Mouse (Mus musculus): ENCODE results near the gene Fbxo27. TPM values are rescaled to one million over a fixed set of nuclear protein-coding genes. Genes with fewer than 3 reads are reported as not detected.
"Not testable (repeated sequence)": the region's sequence is repeated elsewhere in the genome, so short reads cannot be mapped to it uniquely, and the experiment has no call there.

Gene Fbxo27
- total RNA-seq, 2 experiments from 2014 or later = 24.4 to 27.1 TPM

- DNase-seq (ENCODE audit: low spot score in 2 of 2) = no peak
- Histone ChIP-seq H3K27ac (no peak overlapping the region), H3K4me3 (no peak overlapping the region)
- TF ChIP-seq CTCF (conservative IDR thresholded peaks at IDR 0.05) = no peak
Observed at GRCm38 (mm10) chr7:28676811-28677541, 15.7 kb upstream of the Fbxo27 start.

- Histone ChIP-seq H3K4me3 (no peak overlapping the region), H3K27ac (no peak overlapping the region)
- no peak for TF ChIP-seq CTCF (conservative IDR thresholded peaks at IDR 0.05)
- DNase-seq (ENCODE audit: low spot score in 2 of 2) = no peak
Observed at GRCm38 (mm10) chr7:28677624-28678023, 15.0 kb upstream of the Fbxo27 start.

- Histone ChIP-seq H3K27ac (no peak overlapping the region), H3K4me3 (no peak overlapping the region)
- no peak for TF ChIP-seq CTCF (conservative IDR thresholded peaks at IDR 0.05)
- DNase-seq (ENCODE audit: low spot score in 2 of 2) = no peak
Observed at GRCm38 (mm10) chr7:28691075-28691474, 1.6 kb upstream of the Fbxo27 start.

- peak overlapping the region; percentile 76 for H3K4me3 ChIP-seq
- DNase-seq (ENCODE audit: low spot score in 2 of 2) = peak; percentile 69 to 84
- peak overlapping the region; percentile 89 for H3K27ac ChIP-seq
- no peak; the same call in 1 of the 2 replicates for TF ChIP-seq CTCF (conservative IDR thresholded peaks at IDR 0.05)
Observed at GRCm38 (mm10) chr7:28693321-28693966, 795 bp downstream of the Fbxo27 start.

GRCm38 (mm10) chr7:28694423-28694822 is 1.8 kb downstream of the Fbxo27 start:
- no peak overlapping the region for H3K27ac ChIP-seq
- H3K4me3 ChIP-seq = no peak overlapping the region
- DNase-seq (ENCODE audit: low spot score in 2 of 2) = no peak
- TF ChIP-seq CTCF (conservative IDR thresholded peaks at IDR 0.05) = no peak

GRCm38 (mm10) chr7:28694966-28695511 is 2.4 kb downstream of the Fbxo27 start:
- no peak for TF ChIP-seq CTCF (conservative IDR thresholded peaks at IDR 0.05)
- DNase-seq (ENCODE audit: low spot score in 2 of 2) = no peak
- H3K27ac ChIP-seq = no peak overlapping the region
- no peak overlapping the region for H3K4me3 ChIP-seq

GRCm38 (mm10) chr7:28697277-28697676 is 4.6 kb downstream of the Fbxo27 start:
- no peak overlapping the region for H3K4me3 ChIP-seq
- no peak for TF ChIP-seq CTCF (conservative IDR thresholded peaks at IDR 0.05)
- no peak overlapping the region for H3K27ac ChIP-seq
- no peak for DNase-seq (ENCODE audit: low spot score in 2 of 2)

- DNase-seq (ENCODE audit: low spot score in 2 of 2) = no peak
- Histone ChIP-seq H3K4me3 (no peak overlapping the region), H3K27ac (no peak overlapping the region)
- TF ChIP-seq CTCF (conservative IDR thresholded peaks at IDR 0.05) = peak; percentile 33; the same call in 1 of the 2 replicates
Observed at GRCm38 (mm10) chr7:28700269-28700668, 7.6 kb downstream of the Fbxo27 start.

- not testable (repeated sequence) for H3K27ac ChIP-seq; DNase-seq (ENCODE audit: low spot score in 2 of 2); H3K4me3 ChIP-seq
Observed at GRCm38 (mm10) chr7:28701306-28701705, 8.7 kb downstream of the Fbxo27 start.

GRCm38 (mm10) chr7:28702601-28703143 is 10.0 kb downstream of the Fbxo27 start:
- no peak overlapping the region for H3K4me3 ChIP-seq
- TF ChIP-seq CTCF (conservative IDR thresholded peaks at IDR 0.05) = no peak
- no peak for DNase-seq (ENCODE audit: low spot score in 2 of 2)
- H3K27ac ChIP-seq = no peak overlapping the region

- DNase-seq (ENCODE audit: low spot score in 2 of 2) = no peak
- Histone ChIP-seq H3K4me3 (no peak overlapping the region), H3K27ac (no peak overlapping the region)
- no peak for TF ChIP-seq CTCF (conservative IDR thresholded peaks at IDR 0.05)
Observed at GRCm38 (mm10) chr7:28709454-28709853, 16.8 kb downstream of the Fbxo27 start.

GRCm38 (mm10) chr7:28710962-28711361 is 18.3 kb downstream of the Fbxo27 start:
- Histone ChIP-seq H3K4me3 (no peak overlapping the region), H3K27ac (no peak overlapping the region)
- TF ChIP-seq CTCF (conservative IDR thresholded peaks at IDR 0.05) = peak; percentile 60
- DNase-seq (ENCODE audit: low spot score in 2 of 2) = no peak

GRCm38 (mm10) chr7:28714667-28715066 is 22.0 kb downstream of the Fbxo27 start:
- DNase-seq (ENCODE audit: low spot score in 2 of 2) = peak; percentile 49 to 58
- no peak for TF ChIP-seq CTCF (conservative IDR thresholded peaks at IDR 0.05)

More at GRCm38 (mm10) chr7:28714667-28715066, 22.0 kb downstream of the Fbxo27 start:
- no peak overlapping the region for H3K4me3 ChIP-seq
- 0 out of 2 replicates have a peak overlapping the region, but pooled peaks have one; percentile 7 for H3K27ac ChIP-seq

Data from layer of hippocampus, adult 2 months (tissue).